ENCODE assay signal across 8 mouse cellular contexts in genomic region chr19:7217926-7218267, GRCm38 (mm10). TPM values are rescaled to one million over a fixed set of nuclear protein-coding genes. Genes with fewer than 3 reads are reported as not detected.
DNase-seq lines count a peak whose midpoint lies in the region; ATAC-seq lines count a peak whose summit lies in the region.

No protein-coding gene starts in this region.

- H3K36me3 ChIP-seq in lung, embryonic 15.5 days: peaks cover 23% of the 10 kb centered on the region; the same call in 1 of the 2 replicates
- peaks cover 3% of the 10 kb centered on the region; the same call in 1 of the 2 replicates for H3K36me3 ChIP-seq in forebrain, embryonic 11.5 days (ENCODE audit: control insufficient read depth, insufficient read depth, low read length)
- H3K36me3 ChIP-seq in liver, embryonic 11.5 days (ENCODE audit: control insufficient read depth, insufficient read depth, low read length): peaks cover 13% of the 10 kb centered on the region
- no peaks in the 10 kb centered on the region; the same call in 1 of the 2 replicates for H3K36me3 ChIP-seq in splenic B cell, adult 2 months (ENCODE audit: control insufficient read depth, insufficient read depth, low read length, poor library complexity, severe bottlenecking)

- H3K9me3 ChIP-seq in lung, embryonic 15.5 days: no peaks in the 10 kb centered on the region
- H3K9me3 ChIP-seq in forebrain, embryonic 11.5 days (ENCODE audit: control insufficient read depth, low read length): no peaks in the 10 kb centered on the region
- H3K9me3 ChIP-seq in liver, embryonic 11.5 days (ENCODE audit: control insufficient read depth, low read length): no peaks in the 10 kb centered on the region

- 0 out of 2 replicates have a peak overlapping the region, but pooled peaks have one; percentile 5 for H3K27ac ChIP-seq in lung, embryonic 15.5 days
- H3K27ac ChIP-seq in forebrain, embryonic 11.5 days (ENCODE audit: low read depth, low read length): peak overlapping the region; percentile 51; the same call in 1 of the 2 replicates
- peak overlapping the region; percentile 11; the same call in 1 of the 2 replicates for H3K27ac ChIP-seq in liver, embryonic 11.5 days (ENCODE audit: low read depth, low read length)

- peak overlapping the region; percentile 8; the same call in 1 of the 2 replicates for H3K9ac ChIP-seq in lung, embryonic 15.5 days
- peak overlapping the region; percentile 51; the same call in 1 of the 2 replicates for H3K9ac ChIP-seq in forebrain, embryonic 11.5 days (ENCODE audit: low read length)
- peak overlapping the region; percentile 65 for H3K9ac ChIP-seq in liver, embryonic 11.5 days (ENCODE audit: low read depth, low read length)

- H3K4me2 ChIP-seq in lung, embryonic 15.5 days: peak overlapping the region; percentile 79
- peak overlapping the region; percentile 65 for H3K4me2 ChIP-seq in forebrain, embryonic 11.5 days (ENCODE audit: low read depth, low read length, severe bottlenecking)
- H3K4me2 ChIP-seq in liver, embryonic 11.5 days: peak overlapping the region; percentile 87

- WGBS in lung, embryonic 15.5 days: 8% methylated on average over 6 of the region's 6 CpGs
- 8% methylated on average over 6 of the region's 6 CpGs for WGBS in forebrain, embryonic 11.5 days
- 8% methylated on average over 6 of the region's 6 CpGs for WGBS in liver, embryonic 11.5 days

- ATAC-seq in lung, embryonic 15.5 days (ENCODE audit: borderline replicate concordance, extremely low read depth, low FRiP score, low TSS enrichment): peak; percentile 0; the same call in 1 of the 2 replicates
- ATAC-seq in forebrain, embryonic 11.5 days (replicated peaks; ENCODE audit: low FRiP score): peak; percentile 34; the same call in 1 of the 2 replicates
- ATAC-seq in liver, embryonic 11.5 days (replicated peaks; ENCODE audit: low FRiP score): peak; percentile 21; the same call in 1 of the 2 replicates

- peaks cover 40% of the 10 kb centered on the region for H3K4me1 ChIP-seq in lung, embryonic 15.5 days
- peaks cover 10% of the 10 kb centered on the region for H3K4me1 ChIP-seq in forebrain, embryonic 11.5 days (replicated peaks; ENCODE audit: control insufficient read depth, insufficient read depth, low read length)
- H3K4me1 ChIP-seq in liver, embryonic 11.5 days (replicated peaks; ENCODE audit: control insufficient read depth, insufficient read depth, low read length): peaks cover 19% of the 10 kb centered on the region

- peak overlapping the region; percentile 84 for H3K4me3 ChIP-seq in lung, embryonic 15.5 days
- H3K4me3 ChIP-seq in forebrain, embryonic 11.5 days (ENCODE audit: low read depth, low read length): peak overlapping the region; percentile 92
- H3K4me3 ChIP-seq in liver, embryonic 11.5 days (ENCODE audit: low read depth, low read length): peak overlapping the region; percentile 83

- no peak for DNase-seq in lung, postnatal 25 days (ENCODE audit: low spot score)
- no peak for DNase-seq in forebrain, embryonic 11.5 days (ENCODE audit: low spot score)
- DNase-seq in liver, embryonic 11.5 days (ENCODE audit: low spot score): no peak
- DNase-seq in splenic B cell, adult 2 months (ENCODE audit: low read depth, low spot score): peak; percentile 31
- DNase-seq in frontal cortex, adult 2 months (ENCODE audit: extremely low spot score in 1 of 2, low spot score in 1 of 2): no peak
- DNase-seq in spleen, postnatal 36 days (ENCODE audit: low spot score in 2 of 2): no peak
- DNase-seq in adrenal gland, postnatal 14 days: no peak

- no peaks in the 10 kb centered on the region for H3K27me3 ChIP-seq in lung, embryonic 15.5 days
- H3K27me3 ChIP-seq in forebrain, embryonic 11.5 days (ENCODE audit: control insufficient read depth, insufficient read depth, low read length): no peaks in the 10 kb centered on the region
- H3K27me3 ChIP-seq in liver, embryonic 11.5 days (replicated peaks; ENCODE audit: control insufficient read depth, insufficient read depth, low read length): no peaks in the 10 kb centered on the region
- no peaks in the 10 kb centered on the region for H3K27me3 ChIP-seq in splenic B cell, adult 2 months (ENCODE audit: control insufficient read depth, insufficient read depth, low read length, poor library complexity, severe bottlenecking)

RNA-seq across cellular contexts. Expression of gene Cox8a, which starts 0.5 kb away (rescaled TPM):
- polyA plus RNA-seq in lung, embryonic 15.5 days (2015; fragmentation: Nextera tagmentation; extraction: Ambion mirVana): 793 and 848 TPM in 2 replicates
- polyA plus RNA-seq in forebrain, embryonic 11.5 days (2014; fragmentation: Nextera tagmentation; extraction: Ambion mirVana): 678 and 706 TPM in 2 replicates
- polyA plus RNA-seq in liver, embryonic 11.5 days (2014; fragmentation: Nextera tagmentation; extraction: Ambion mirVana): 1,017 and 1,108 TPM in 2 replicates
- 1,156 and 1,379 TPM in 2 replicates for polyA plus RNA-seq in frontal cortex, adult 2 months (2012; rRNA removed)
- 1,334 and 1,491 TPM in 2 replicates for total RNA-seq in adrenal gland, postnatal 14 days (2021)

RNA-seq across cellular contexts. Expression of gene Otub1, which starts 11.8 kb away (rescaled TPM):
- 188 and 194 TPM in 2 replicates for polyA plus RNA-seq in lung, embryonic 15.5 days (2015; fragmentation: Nextera tagmentation; extraction: Ambion mirVana)
- polyA plus RNA-seq in forebrain, embryonic 11.5 days (2014; fragmentation: Nextera tagmentation; extraction: Ambion mirVana): 238 and 256 TPM in 2 replicates
- 139 and 140 TPM in 2 replicates for polyA plus RNA-seq in liver, embryonic 11.5 days (2014; fragmentation: Nextera tagmentation; extraction: Ambion mirVana)
- polyA plus RNA-seq in frontal cortex, adult 2 months (2012; rRNA removed): 253 and 260 TPM in 2 replicates
- total RNA-seq in adrenal gland, postnatal 14 days (2021): 103 and 124 TPM in 2 replicates

RNA-seq across cellular contexts. Expression of gene Naa40, which starts 23.1 kb away (rescaled TPM):
- 55.1 and 61.5 TPM in 2 replicates for polyA plus RNA-seq in lung, embryonic 15.5 days (2015; fragmentation: Nextera tagmentation; extraction: Ambion mirVana)
- polyA plus RNA-seq in forebrain, embryonic 11.5 days (2014; fragmentation: Nextera tagmentation; extraction: Ambion mirVana): 106 and 107 TPM in 2 replicates
- 70.7 and 76.0 TPM in 2 replicates for polyA plus RNA-seq in liver, embryonic 11.5 days (2014; fragmentation: Nextera tagmentation; extraction: Ambion mirVana)
- 73.6 and 74.1 TPM in 2 replicates for polyA plus RNA-seq in frontal cortex, adult 2 months (2012; rRNA removed)
- total RNA-seq in adrenal gland, postnatal 14 days (2021): 27.9 and 30.6 TPM in 2 replicates

RNA-seq across cellular contexts. Expression of gene Rcor2, which starts 49.2 kb away (rescaled TPM):
- 9.7 and 12.4 TPM in 2 replicates for polyA plus RNA-seq in lung, embryonic 15.5 days (2015; fragmentation: Nextera tagmentation; extraction: Ambion mirVana)
- 62.8 and 72.4 TPM in 2 replicates for polyA plus RNA-seq in forebrain, embryonic 11.5 days (2014; fragmentation: Nextera tagmentation; extraction: Ambion mirVana)
- polyA plus RNA-seq in liver, embryonic 11.5 days (2014; fragmentation: Nextera tagmentation; extraction: Ambion mirVana): 7.5 and 8.7 TPM in 2 replicates
- polyA plus RNA-seq in frontal cortex, adult 2 months (2012; rRNA removed): 20.2 and 24.6 TPM in 2 replicates
- total RNA-seq in adrenal gland, postnatal 14 days (2021): 3.4 and 4.1 TPM in 2 replicates

Comparison
In these comparisons a context has a peak if more than half of its experiments do, and no peak if none do; other contexts are left out.
1. H3K9ac ChIP-seq: peak in every context shown above with its lines; median percentile 65 in liver, embryonic 11.5 days; 51 in forebrain, embryonic 11.5 days; 8 in lung, embryonic 15.5 days.